Mouse (Mus musculus) E14TG2a.4 (cell line): Measurements from ENCODE around the gene Ssb.

Experiments used
- H3K27me3 ChIP-seq: 2 replicates; pipeline ENCODE4 v1.6.1; 2014; ENCODE audit warnings: low read length, control low read depth; ENCODE audit not compliant: insufficient read depth
- H3K36me3 ChIP-seq: 2 replicates; pipeline ENCODE4 v1.6.1; 2014; ENCODE audit warnings: low read length, control low read depth; ENCODE audit not compliant: insufficient read depth
- H3K4me1 ChIP-seq: replicated peaks from 2 replicates; pipeline ENCODE4 v1.6.1; 2014; ENCODE audit warnings: low read depth, low read length, control low read depth
- H3K4me3 ChIP-seq: replicated peaks from 2 replicates; pipeline ENCODE4 v1.5.1; 2014; ENCODE audit warnings: mild to moderate bottlenecking, low read length
- H3K9me3 ChIP-seq: 2 replicates; pipeline ENCODE4 v1.6.1; 2014; ENCODE audit warnings: low read length, control low read depth
- CTCF ChIP-seq: conservative IDR thresholded peaks from 2 replicates; pipeline ENCODE4 v1.5.1; 2014; ENCODE audit warnings: low read length
- NANOG ChIP-seq: IDR thresholded peaks from 2 replicates; pipeline ENCODE4 v1.6.1; 2014; ENCODE audit warnings: borderline replicate concordance, low read length, mixed read lengths
- POU5F1 ChIP-seq: IDR thresholded peaks from 2 replicates; pipeline ENCODE4 v1.6.1; 2014; ENCODE audit warnings: low read length, borderline replicate concordance

Ssb gene

GRCm38 (mm10) chr2:69826380-69826779, 35.0 kb upstream of the Ssb start:
- H3K27me3 ChIP-seq = peaks cover 29% of the 10 kb centered on the region
- H3K4me1 ChIP-seq = peaks cover 24% of the 10 kb centered on the region
- no peak overlapping the region for H3K4me3 ChIP-seq
- TF ChIP-seq CTCF = no peak
- TF ChIP-seq POU5F1 = no peak
- no peak for TF ChIP-seq NANOG
- H3K36me3 ChIP-seq = no peaks in the 10 kb centered on the region
- no peaks in the 10 kb centered on the region for H3K9me3 ChIP-seq

GRCm38 (mm10) chr2:69828031-69828430, 33.3 kb upstream of the Ssb start:
- peaks cover 17% of the 10 kb centered on the region for H3K27me3 ChIP-seq
- no peak for TF ChIP-seq NANOG
- TF ChIP-seq POU5F1 = no peak
- no peak for TF ChIP-seq CTCF
- H3K4me1 ChIP-seq = peaks cover 14% of the 10 kb centered on the region
- no peaks in the 10 kb centered on the region for H3K9me3 ChIP-seq
- H3K4me3 ChIP-seq = no peak overlapping the region
- no peaks in the 10 kb centered on the region for H3K36me3 ChIP-seq

DNA sequence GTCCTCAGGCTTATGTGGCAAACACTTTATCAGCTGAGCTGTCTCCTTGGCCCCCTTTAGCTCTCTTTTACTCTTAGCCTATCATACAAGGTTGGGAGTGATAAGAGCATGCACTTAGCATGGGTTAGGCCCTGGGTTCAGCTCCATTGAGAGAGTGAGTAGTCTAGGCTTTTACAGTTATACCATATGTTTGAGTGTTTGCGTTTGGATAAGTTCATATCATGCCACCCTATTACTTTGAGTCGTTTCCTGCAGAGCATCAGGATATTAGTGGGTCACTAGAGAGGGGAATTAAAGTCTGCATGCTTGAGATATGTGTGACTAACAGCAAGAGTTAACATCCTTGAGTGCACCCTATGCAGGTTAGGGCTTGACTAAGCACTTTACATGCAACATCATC, 31.7 kb upstream of the Ssb start:
- no peak overlapping the region for H3K4me3 ChIP-seq
- peaks cover 6% of the 10 kb centered on the region for H3K27me3 ChIP-seq
- TF ChIP-seq POU5F1 (no peak), NANOG (no peak), CTCF (no peak)
- H3K9me3 ChIP-seq = no peaks in the 10 kb centered on the region
- no peaks in the 10 kb centered on the region for H3K36me3 ChIP-seq
- peaks cover 8% of the 10 kb centered on the region for H3K4me1 ChIP-seq

GRCm38 (mm10) chr2:69830116-69830515, 31.2 kb upstream of the Ssb start:
- TF ChIP-seq POU5F1 = no peak
- TF ChIP-seq CTCF = no peak
- TF ChIP-seq NANOG = no peak
- Histone ChIP-seq H3K27me3 (peaks cover 2% of the 10 kb centered on the region), H3K4me3 (no peak overlapping the region), H3K36me3 (no peaks in the 10 kb centered on the region), H3K9me3 (no peaks in the 10 kb centered on the region), H3K4me1 (peaks cover 8% of the 10 kb centered on the region)

DNA sequence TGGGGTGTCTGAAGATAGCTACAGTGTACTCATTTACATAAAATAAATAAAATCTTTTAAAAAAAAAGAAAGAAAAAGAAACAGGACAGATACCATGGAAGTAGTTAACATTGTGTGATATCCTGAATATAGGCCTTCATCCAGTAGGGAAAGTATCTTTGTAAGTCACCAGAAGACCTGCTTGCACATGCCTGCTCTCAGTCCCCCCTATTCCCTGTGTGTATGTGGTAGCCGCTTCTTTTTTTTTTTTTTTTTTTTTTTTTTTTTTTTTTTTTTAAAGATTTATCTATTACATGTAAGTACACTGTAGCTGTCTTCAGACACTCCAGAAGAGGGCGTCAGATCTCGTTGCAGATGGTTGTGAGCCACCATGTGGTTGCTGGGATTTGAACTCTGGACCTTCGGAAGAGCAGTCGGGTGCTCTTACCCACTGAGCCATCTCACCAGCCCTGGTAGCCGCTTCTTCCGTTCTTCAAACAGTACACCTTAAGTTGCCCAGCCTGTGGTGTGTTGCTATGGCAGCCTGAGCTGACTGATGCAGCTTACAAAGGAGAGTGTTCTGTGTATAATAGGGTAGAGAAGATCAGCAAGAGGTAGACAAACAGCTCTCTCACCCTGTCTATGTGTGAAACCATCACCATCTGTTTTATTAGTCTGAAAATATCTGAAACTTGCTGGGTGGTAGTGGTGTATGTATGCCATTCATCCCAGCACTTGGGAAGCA, 24.0 kb upstream of the Ssb start:
- Histone ChIP-seq H3K27me3 (no peaks in the 10 kb centered on the region), H3K4me3 (no peak overlapping the region), H3K4me1 (no peaks in the 10 kb centered on the region), H3K9me3 (no peaks in the 10 kb centered on the region), H3K36me3 (no peaks in the 10 kb centered on the region)
- TF ChIP-seq NANOG (no peak), CTCF (no peak), POU5F1 (no peak)

- Histone ChIP-seq H3K27me3 (no peaks in the 10 kb centered on the region), H3K4me3 (no peak overlapping the region), H3K36me3 (no peaks in the 10 kb centered on the region), H3K9me3 (no peaks in the 10 kb centered on the region), H3K4me1 (no peaks in the 10 kb centered on the region)
- peak; percentile 27 for TF ChIP-seq CTCF
- TF ChIP-seq POU5F1 = no peak
- no peak for TF ChIP-seq NANOG
These were observed 23.4 kb upstream of the Ssb start for GRCm38 (mm10) chr2:69837996-69838395.

GRCm38 (mm10) chr2:69838707-69839106, 22.7 kb upstream of the Ssb start:
- H3K4me1 ChIP-seq = no peaks in the 10 kb centered on the region
- no peaks in the 10 kb centered on the region for H3K36me3 ChIP-seq
- no peaks in the 10 kb centered on the region for H3K9me3 ChIP-seq
- H3K27me3 ChIP-seq = no peaks in the 10 kb centered on the region
- TF ChIP-seq CTCF (no peak), POU5F1 (no peak), NANOG (no peak)
- no peak overlapping the region for H3K4me3 ChIP-seq

DNA sequence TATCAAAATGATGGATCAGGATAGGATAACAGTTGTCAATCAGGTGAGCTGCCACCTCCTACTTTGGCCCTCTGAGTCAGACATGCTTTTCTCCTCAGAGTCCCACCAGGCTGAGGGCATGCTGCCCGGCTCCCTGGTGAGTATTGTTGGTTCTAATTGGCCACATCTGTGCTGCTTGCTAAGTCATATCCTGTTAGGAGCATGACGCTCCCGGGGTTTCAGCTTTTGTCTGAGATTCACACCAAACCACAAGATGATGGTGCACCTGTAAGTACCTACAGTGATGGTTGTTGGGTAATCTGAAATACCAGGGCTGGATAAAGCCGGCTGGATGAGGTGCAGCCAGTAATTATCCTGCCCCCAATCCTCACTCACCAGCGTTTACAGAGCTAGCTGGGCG, 21.1 kb upstream of the Ssb start:
- TF ChIP-seq NANOG (no peak), POU5F1 (no peak), CTCF (no peak)
- H3K36me3 ChIP-seq = no peaks in the 10 kb centered on the region
- H3K27me3 ChIP-seq = no peaks in the 10 kb centered on the region
- H3K9me3 ChIP-seq = no peaks in the 10 kb centered on the region
- H3K4me1 ChIP-seq = no peaks in the 10 kb centered on the region
- no peak overlapping the region for H3K4me3 ChIP-seq

DNA sequence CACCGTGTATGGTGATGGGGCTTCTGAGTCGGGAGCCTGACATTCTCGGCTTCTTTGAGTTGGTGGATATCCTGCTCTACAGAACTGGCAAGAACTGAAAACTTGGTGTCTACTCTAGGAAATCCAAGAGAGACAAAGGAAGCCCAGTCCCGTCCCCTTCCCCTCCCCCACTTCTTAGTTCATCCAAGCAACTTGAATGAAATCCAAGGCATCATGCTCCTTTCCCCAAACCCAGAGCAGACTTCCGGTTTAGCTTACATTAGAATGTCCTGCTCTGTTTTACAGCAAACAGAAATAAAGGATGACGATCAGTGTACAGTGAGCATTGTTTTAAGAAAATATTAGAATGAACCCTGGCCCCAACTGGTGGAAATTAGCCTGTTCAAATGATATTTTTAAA, 12.1 kb upstream of the Ssb start:
- TF ChIP-seq CTCF (no peak), NANOG (no peak), POU5F1 (no peak)
- Histone ChIP-seq H3K4me1 (no peaks in the 10 kb centered on the region), H3K9me3 (no peaks in the 10 kb centered on the region), H3K36me3 (no peaks in the 10 kb centered on the region), H3K4me3 (no peak overlapping the region), H3K27me3 (0 out of 2 replicates have a peak, but pooled peaks cover 4% of the 10 kb centered on the region)
